Mouse (Mus musculus) thymus, postnatal 14 days (tissue): ENCODE data around the gene Nhej1.

Source experiments
- DNase-seq: peaks from one replicate; pipeline ENCODE4 v3.0.0; 2021

Gene Nhej1

DNA sequence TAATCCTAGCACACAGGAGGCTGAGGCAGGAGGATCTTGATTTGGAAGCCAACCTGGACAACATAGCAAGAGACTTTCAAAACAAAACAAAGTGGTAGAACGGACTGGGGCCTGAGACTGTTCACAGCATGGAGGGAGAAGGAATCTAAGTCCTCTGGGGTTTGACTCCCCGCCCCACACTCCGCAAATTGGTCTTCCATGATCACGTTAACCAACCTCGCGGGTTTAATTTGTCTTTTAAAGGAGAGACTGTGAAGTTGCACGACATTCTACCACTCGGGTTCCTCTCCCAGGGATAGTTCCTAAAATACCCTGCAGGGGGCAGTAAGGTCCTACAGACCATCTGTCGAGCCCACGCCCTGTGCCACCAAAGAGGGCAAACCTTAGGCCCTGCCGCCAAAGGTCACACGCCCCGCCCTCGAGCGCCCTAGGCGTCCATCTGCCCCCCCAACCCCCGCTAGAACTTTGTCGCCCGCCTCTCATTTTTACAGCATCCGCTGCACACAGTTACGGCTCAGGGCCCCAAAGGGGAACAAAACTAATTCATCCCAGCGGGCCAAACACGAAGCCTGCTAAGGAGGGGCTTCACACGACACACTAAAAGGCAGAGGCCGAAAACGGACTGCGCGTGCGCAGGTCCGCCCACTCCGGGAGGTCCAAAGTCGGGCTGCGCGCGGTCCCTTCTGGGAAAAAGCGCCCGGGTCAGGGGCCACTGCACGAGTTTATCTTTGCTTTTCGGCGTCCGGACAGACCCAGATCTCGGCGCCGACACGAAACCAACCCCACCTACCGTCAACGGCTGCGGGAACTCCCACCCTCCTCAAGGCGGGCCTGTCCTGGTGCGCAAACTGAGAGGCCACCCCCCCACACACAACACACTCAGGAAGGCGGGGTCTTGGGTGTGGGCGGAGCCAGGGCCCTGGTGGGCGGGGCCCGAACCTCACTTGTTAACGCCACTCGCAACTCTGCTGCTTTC lies at the start of gene Nhej1:
Gene Nhej1, minus strand, starts transcription at position 855 of the 976 bp plus-strand sequence.
- peak; percentile 97 for DNase-seq

DNA sequence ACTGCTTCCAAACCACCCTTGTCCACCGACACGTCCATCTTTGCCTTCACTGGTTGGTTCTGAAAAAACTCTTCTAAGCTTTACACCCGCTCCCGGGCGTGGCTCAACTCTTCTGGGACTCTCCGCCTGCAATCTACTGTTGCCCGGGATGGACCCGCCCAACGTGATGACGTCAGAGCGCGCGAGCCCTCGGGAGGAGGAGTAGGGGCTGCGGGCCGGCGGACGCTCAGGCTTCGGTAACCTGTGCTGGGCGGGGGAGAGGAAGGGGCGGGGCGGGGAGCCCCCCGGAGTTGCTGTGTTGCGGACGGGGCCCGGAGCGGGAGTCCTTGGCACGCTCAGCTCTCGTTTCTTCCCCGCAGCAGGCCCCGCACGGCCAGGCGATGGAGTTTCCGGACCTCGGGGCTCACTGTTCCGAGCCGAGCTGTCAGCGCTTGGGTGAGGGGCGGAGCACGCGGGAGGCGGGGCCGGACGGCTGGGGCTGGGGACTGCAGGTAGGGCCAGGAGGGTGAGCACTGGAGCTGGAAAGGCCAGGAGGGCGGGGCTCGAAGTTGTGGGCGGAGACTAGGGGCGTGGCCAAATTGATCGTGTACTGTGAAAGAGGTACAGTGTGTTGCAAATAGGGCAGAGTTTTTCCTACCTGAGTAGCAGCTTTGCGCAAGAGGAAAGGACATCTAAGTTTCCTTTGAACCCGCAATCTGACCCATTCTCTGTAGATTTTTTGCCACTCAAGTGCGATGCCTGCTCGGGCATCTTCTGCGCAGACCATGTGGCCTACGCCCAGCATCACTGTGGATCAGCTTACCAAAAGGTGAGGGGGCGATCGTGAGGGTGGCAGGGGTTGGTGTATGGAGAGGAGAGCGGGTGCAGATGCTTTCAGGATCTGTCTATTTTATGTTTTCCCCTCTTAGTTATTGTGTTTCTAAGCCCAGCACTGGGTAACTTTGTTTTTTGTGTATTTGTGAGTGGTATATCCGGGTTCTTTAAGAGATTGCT lies 43.8 kb upstream of the Nhej1 start, which contains the start of gene Zfand2b:
Gene Zfand2b, plus strand, starts transcription at position 175 of the 993 bp plus-strand sequence.
- DNase-seq, result peak; percentile 99

DNA sequence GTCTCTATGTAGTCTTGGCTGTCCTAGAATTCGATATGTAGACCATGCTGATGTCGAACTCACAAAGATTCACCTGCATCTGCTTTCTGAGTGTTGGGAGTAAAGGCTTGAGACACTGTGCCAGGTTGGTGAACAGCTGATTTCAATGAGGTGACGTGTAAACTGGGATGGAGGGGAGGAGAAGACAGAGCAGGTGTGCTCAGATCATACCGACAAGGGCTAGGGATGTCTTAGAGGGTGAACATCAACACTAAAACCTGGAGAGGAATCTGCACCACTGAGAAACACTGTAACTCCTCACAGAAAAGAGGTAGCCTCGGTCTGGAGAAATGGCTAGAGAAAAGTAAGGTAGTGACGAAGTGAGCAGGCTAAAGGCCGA lies 43.1 kb upstream of the Nhej1 start:
- DNase-seq, result no peak

DNA sequence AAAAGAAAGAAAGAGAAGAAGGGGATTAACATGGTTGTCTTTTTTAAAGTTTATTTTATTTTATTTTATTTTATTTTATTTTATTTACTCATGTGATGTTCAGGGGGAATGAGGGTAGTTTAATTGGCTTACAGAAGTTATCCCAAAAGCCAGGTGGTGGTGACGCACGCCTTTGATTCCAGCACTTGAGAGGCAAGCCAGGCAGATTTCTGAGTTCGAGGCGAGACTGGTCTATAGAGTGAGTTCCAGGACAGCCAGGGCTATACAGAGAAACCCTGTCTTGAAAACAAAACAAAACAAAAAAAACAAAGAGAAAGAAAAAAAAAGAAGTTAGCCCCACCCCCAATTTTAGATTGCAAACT lies 35.2 kb upstream of the Nhej1 start:
- DNase-seq, result no peak

GRCm38 (mm10) chr1:75159540-75160255 lies 34.7 kb upstream of the Nhej1 start:
- no peak for DNase-seq

DNA sequence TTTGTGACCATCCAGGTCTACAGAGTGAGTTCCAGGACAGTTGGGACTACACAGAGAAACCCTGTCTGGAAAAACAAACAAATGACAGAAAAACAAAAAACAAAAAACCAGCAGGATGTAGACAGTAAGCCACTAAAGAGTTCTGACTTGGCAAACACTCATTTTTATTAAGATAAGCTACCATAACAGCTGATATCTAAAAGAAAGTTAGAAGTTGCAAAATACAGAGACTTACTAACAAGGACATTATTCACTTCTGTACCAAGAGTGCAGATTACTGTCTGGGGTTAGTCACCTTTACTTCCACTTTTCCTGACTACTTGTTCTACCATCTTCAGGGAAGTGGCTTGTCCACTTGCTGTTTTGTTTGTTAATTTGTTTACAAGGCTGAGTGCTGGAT lies 34.0 kb upstream of the Nhej1 start:
- DNase-seq, result no peak

DNA sequence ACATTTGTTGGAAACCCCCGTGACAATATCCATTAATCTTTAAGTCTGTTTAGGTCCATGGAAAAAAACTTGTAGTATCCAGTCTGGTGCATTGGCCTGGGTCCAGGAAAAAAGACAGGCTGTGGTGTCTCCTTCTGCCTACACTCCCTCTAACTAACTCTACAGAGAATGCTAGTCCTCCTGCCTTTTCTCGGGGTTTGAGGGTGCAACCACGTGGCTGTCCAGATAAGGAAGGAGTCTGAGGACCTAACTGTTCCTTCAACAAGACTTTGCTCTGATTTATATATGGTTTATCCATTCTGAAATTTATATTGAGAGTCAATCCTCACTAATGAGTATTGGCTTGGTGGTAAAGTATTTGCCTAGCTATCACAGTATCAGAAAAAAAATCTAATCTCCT lies 30.8 kb upstream of the Nhej1 start:
- no peak for DNase-seq

- no peak for DNase-seq
Measured at GRCm38 (mm10) chr1:75148727-75149126, 23.7 kb upstream of the Nhej1 start.

DNA sequence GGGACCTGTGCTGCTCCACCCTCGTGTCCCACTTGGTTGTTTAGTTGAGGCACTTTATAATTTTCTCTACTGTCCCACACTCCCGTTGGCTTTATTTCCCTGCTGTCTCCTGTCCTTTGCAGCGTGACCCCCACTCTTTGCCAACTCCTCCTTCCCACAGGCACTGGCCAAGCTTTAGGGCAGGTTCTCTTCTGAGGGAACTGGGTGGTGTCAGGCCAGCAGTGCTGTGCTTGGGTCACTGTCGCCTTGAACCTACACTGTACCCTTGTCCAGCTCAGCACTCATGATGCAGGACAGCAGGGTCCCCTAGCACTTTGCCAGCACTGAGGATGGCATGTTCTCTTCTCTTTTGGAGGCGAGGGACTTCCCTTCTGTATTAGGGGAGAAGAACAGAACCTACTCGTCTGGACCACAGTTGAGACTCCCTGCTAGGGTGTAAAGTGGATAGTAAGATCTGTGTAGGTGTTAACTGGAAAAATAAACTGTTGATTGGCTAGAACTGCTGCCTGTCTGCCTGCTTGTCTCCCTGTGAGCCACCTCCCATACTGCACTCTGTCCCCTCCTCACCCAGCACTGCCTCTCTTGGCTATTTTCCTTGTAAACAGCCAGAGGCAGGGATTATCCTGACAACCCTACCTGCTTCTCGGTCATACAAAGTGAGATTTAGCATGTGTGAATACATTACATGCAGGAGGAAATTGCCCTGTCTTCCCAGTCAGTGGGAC lies 22.6 kb upstream of the Nhej1 start:
- DNase-seq, result no peak

DNA sequence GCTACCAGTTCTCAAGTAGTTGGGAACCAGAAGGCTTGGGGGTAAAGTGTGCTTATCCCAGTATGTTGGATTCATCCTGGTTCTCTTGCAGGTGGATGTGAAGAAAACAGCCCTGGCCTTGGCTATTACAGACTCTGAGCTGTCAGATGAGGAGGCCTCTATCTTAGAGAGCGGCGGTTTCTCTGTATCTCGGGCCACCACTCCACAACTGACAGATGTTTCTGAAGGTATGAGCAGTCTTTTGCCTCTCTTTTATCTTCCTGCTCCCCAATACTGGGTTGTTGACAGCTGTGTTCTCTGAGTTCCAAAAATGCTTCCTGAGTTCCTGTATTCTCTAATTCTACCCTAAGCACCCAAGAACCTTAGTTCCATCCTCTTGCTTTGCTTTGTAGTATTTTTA lies 20.6 kb upstream of the Nhej1 start:
- DNase-seq, result no peak

DNA sequence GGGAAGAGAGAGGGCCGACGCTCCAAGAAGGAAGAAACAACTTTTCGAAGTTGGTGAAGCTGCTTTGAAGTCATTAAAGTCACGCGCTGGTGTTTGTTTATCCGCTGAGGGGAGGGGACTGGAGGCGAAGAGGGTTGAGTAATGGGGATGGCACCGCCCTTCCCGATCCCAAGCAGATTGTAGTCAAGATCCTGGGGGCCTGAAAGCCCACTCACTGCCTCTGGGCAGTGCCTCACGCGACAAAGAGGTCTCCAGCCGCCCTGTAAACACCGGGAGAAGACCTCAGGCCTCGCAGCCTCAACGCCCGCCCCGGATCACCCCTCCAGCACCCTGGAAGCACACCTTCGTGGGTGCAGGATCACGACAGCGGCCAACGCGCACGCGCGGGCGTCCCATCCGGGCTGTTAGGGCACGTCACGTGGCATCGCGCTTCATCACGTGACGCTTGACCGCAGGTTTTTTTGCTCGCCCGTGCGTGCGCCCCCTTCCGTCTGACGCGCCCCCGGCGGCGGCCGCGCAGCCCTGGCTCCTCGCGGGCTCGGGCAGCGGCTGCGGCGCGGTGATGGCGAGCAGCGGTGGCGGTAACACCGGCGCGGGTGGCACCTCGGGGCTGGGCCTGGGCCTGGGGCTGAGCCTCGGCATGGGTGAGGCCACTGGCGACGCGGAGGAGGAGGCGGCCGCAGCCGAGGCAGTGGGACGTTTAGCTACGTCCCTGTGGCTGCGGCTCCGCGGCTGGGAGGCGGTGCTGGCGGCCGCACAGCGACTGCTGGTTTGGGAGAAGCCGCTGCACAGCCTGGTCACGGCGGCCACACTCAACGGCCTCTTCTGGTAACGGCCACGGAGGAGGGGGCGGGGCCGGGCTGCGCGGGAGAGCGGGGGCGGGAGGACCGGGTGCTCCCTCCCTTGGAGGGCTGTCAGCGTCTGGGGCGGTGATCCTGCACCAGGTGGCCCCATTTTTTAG lies 17.6 kb upstream of the Nhej1 start, which contains the start of the genes Cnppd1 and Retreg2:
Gene Cnppd1, minus strand, starts transcription at position 411 of the 961 bp plus-strand sequence.
Gene Retreg2, plus strand, starts transcription at position 478 of the 961 bp plus-strand sequence.
- DNase-seq, result peak; percentile 98

- peak; percentile 82 for DNase-seq
Measured at GRCm38 (mm10) chr1:75141486-75142190, 16.6 kb upstream of the Nhej1 start.

GRCm38 (mm10) chr1:75140601-75141190 lies 15.7 kb upstream of the Nhej1 start:
- peak; percentile 18 for DNase-seq

GRCm38 (mm10) chr1:75138448-75138847 lies 13.4 kb upstream of the Nhej1 start:
- DNase-seq, result no peak

DNA sequence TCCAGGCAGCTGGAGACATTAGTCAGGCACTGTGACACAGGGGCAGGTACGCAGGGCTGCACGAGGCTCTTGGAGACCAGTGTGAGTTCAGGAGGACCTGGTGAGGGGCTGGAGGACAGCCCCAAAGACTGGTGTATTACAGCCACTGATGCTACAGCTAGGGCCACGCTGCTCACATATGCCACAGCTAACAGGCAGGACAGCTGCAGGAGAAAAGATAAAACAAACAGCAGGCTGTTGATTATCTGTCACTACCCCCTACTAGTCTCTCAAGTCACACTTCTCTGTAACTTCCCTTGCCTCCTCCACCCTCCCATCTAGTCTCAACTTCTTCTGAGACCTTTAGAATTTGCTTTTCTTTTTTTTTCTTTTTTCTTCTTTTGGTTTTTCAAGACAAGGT lies 11.7 kb upstream of the Nhej1 start:
- DNase-seq, result no peak

DNA sequence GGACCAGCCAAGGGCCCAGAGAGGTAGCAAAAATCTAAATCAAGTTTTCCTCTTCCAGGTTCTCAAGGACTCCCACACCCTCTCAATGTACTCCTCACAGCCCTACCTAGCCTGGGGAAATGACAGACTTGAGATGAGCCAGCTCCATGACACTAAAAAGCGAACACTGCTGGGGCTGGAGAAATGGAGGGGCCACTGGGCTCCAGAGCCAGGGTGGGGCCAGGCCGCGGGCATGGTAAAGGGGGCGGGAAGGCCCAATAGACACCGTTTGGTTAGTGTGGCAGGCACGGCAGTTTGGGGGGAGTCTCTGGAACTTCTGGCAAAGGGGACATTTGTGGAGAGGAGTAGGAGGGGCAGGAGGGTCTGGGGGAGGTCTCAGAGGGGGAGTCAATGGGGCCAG lies 11.3 kb upstream of the Nhej1 start:
- DNase-seq, result no peak

DNA sequence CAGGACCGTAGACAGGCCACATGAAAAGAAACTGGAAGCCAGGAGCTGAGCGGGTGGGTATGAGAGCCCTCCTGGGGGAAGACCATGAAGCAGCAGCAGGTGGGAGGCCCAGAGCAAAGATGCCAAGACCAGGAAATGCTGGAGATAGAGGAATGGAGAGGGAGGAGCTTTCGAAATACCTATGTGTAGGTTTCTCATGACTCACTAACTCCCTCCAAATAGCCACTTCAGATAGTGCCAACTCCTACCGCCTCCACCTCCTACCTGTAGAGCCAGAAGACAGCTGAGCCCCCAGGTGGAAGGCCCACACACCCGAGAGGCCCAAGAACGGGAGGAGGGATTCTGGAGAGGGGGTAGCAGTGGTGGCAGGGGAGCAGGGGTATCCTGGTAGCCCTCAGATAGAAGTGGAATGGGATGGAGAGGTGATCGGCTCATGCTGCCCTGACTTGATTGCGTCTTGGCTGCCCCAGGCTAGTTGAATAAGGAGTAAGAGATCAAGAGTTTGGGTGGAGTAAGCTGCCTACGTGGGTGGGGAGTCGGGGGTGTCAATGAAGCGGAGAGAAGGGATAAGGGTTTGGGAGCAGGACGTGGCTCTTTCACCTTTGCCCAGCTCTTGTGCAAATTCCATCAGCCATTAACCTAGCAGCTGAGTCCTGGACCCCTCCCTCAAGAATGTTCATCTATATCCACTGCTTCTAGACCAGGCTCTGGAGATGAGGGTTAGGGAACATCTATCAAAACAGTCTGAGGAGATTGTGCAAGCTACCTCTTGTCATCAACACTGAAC lies 8.6 kb upstream of the Nhej1 start, which contains the start of gene Slc23a3:
Gene Slc23a3, minus strand, starts transcription at position 470 of the 787 bp plus-strand sequence.
- no peak for DNase-seq

DNA sequence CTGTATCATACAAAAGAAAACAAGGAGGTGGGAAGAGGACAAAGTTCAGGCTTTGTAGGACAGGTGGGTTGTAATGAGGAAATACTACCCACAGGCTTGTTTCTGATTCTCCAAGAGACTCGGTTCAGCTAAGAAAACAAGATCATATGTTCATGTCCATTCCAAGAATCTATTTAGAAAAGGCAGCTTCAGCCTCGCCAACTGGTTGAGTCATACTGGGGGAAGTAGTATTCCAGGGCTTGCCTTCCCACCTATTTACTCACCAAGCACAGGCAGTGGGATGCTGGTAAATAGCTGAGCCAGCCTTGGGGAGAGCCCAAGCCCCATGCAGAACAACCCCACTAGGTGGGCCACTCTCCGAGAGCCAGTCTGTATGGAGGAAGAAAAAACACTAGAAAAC lies 3.6 kb upstream of the Nhej1 start:
- DNase-seq, result no peak

GRCm38 (mm10) chr1:75125418-75125817 lies 418 bp upstream of the Nhej1 start:
- no peak for DNase-seq
